Mouse (Mus musculus): Measurements from ENCODE around the gene Kdm4a.
A peak's percentile ranks its signal among the peaks of the same experiment; 100 is the strongest.

Gene Kdm4a

DNA sequence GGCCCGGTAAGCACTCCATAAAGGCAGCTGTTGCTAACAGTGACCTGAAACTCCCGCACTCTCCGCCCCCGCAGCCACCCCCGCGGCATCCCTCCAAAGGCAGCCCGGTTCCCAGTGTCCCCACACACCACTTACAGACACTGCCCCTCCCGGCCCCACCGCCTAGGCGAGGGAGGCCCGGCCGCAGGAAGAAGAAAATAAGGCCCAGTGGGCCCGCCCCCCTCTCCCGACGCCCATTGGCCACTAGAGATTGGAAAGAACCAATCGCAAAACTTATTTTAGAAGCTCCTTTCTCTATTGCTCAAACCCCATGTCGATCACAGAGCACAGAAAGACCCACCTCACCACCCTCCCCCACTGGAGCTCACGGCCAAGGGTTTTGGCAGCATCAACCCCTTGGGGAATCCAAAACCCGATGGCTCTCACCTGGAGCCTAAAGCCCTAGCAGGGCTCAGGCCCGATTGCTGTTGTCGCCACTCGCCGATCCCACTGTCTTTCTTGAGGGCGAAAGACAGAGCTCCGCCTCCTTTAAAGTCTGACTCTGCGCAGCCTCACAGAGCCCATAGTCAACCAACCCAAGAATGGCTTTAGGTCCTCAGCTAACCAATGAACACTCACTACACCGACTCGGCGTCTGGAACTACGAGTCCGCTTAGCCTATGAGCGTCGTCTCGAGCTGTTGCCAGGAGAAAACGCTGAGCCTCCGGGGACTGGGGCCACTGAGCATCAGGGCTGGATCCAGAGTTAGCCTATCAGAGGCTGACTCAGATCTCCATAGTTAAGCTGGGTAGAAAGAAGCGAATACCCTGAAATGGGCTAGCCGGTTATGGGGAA is at the start of gene Kdm4a:
Kdm4a (minus strand) TSS at position 577 of the 834 bp plus-strand sequence.
- peak; percentile 91 for DNase-seq (ENCODE audit: low spot score)

DNA sequence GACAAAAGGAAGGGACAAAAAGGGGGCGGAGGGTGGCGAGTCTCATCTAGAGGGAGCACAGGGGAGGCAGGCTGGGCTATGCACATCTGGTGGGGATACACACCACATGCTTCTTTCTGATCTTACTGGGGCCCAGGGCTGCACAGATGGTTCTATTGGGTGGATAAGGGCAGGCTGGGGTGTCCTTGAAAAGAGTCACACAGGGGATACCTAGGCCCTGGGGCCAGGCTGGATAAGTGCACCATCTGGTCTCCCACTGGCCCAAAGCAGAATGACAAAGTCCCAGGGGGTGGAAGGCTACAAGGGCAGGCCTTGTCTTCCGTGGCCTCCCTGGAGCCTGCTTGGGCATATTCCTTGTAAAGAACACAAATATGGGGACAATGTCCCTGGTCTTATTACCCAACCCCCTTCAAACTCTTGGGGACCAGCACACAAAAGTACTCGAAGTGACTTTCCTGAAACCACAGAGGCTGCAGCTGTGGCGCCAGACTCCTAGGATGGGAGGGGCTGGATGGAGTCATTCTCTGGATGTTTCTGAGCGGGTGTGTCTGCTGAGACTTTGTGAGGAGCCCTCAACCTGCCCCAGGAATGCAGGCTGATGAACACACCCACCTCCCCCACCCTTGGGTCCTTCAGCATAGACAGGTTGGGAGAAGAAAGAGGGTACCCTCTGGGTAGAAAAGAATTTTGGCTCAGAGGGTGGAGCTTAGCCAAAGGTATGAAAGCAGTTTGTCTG is 49.4 kb upstream of the Kdm4a start:
- DNase-seq (ENCODE audit: low spot score): no peak

GRCm38 (mm10) chr4:118227398-118227797 is 47.6 kb upstream of the Kdm4a start:
- DNase-seq (ENCODE audit: low spot score): no peak

GRCm38 (mm10) chr4:118221261-118221660 is 41.4 kb upstream of the Kdm4a start:
- DNase-seq (ENCODE audit: low spot score): no peak

DNA sequence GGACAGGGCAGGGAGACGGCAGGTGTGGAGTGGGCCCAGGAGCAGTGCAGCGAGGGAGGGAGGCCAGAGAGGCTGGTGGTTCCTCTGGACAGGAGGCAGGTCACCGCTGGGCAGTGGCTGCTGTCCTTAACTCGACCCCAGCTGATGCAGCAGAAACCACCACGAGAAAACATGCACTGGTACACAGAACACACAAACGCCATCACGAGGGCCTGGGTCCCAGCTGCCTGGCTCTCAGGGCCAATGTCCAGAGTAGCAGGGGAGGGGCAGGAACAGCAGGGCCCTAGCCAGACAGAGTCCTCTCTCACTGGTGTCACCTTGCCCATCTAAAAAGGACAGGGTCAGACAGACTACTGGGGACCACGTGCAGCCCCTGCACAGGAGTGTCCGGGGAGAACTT is 40.9 kb upstream of the Kdm4a start:
- no peak for DNase-seq (ENCODE audit: low spot score)

DNA sequence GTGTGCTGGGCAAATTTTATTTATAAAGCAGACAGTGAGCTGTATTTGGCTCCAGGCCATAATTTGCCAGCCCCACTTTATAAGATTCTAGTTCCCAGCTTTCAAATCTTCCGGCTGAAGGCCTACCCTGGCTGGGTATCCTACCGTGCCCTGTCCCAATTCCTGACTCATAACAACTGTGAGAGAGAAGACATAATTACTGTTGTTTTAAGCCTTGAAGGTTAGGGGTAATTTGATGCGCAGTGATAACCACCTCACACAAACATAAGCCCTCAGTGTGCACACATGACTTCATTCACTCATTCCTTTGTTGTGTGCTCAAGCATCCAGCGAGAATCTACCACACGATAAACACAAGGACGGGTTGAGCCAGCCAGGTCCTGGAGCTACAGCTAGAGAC is 39.6 kb upstream of the Kdm4a start:
- no peak for DNase-seq (ENCODE audit: low spot score)

- DNase-seq (ENCODE audit: low spot score): no peak
Measured at GRCm38 (mm10) chr4:118218521-118218920, 38.7 kb upstream of the Kdm4a start.

DNA sequence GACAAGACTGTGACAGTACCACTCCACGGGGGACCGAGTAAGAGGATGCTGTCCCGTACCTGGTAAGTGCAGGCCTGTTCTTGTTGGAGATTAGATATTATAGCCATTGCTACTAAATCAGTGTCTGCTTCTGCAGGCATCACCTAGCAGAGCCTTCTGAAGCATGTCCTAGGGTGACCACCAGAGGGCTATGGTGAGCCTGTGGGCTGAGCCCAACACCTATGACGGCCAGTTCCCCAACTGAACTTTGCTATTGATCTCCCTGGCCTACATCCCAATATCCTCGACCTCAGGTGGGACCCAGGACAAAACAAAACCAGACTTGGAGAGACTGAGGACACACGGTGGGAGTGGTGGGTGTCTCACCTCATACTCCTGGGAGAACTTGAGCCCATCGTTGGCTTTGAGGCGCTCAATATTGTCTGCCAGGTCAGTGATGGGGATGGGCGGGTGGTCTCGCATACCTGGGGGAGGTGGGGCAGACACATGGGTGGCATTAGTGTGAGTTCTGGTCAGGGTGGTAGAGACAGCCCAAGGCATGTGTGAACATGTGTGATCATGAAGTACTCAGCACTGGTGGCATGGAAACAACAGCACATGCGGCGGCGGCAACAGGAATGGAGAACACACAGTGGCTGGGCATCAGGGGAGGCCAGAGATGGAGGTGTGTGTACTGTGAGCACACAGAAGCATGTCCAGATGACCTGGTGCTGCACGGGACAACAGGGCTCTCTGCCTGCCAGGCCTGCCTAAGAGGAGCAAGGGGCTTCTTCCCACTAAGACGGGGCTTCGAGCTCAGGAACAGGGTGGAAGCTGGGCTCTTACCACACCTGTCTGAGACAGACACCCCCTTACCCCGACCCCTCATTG is 37.1 kb upstream of the Kdm4a start:
- DNase-seq (ENCODE audit: low spot score): peak; percentile 86

- no peak for DNase-seq (ENCODE audit: low spot score)
Measured at GRCm38 (mm10) chr4:118214891-118215290, 35.0 kb upstream of the Kdm4a start.

DNA sequence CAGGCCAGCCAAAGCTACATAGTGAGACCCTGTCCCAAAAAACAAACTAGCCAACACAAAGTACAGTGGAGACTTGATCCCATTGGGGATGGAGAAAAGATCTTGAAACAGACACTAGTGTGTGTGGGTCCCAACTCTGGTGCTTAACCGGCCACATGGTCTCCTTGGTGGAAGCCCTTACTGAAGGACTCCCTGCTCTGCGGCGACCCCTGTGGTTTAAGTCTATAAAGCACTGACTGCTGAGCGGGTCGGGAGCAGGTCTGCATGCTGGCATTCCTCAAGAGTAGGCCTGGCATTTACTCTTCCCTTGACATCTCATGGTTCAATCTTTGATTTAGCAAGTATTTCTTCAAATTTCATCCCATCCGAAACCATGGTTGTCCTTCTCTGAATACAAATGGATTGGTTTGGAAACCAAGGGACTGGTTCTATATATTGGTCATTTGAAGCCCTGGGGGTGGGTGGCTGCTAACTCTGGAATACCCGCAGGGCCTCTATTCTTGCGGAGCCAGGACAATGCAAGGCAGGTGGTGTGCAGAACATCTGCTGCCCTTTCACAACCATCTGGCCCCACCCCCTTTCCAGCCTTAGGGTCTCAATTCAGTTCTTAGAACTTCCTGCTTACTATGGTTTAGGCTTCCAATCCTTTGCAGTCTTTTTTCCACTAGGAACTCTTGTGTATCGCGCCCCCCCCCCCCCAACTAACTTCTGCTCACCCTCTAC is 27.2 kb upstream of the Kdm4a start:
- no peak for DNase-seq (ENCODE audit: low spot score)

DNA sequence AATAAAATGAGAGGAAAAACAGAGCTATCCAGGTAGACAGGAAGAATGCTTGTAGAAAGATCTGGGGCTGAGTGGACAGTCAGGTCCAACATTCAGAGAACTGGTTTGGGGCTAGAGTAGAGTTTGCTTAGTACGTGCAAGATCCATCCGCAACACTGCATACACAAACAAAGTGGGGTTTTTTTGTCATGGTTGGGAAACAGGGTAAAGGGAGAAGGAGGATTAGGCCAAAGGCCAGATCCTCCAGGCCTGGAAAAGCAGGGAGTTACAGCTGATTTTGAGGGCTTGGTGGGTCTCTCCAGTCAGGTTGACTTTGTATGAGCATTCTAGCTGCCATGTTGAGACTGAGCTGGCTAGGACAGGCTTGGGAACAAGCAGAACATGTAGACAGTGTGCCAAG is 26.1 kb upstream of the Kdm4a start:
- peak; percentile 25 for DNase-seq (ENCODE audit: low spot score)

- DNase-seq (ENCODE audit: low spot score): no peak
Measured at GRCm38 (mm10) chr4:118199093-118199492, 19.2 kb upstream of the Kdm4a start.

DNA sequence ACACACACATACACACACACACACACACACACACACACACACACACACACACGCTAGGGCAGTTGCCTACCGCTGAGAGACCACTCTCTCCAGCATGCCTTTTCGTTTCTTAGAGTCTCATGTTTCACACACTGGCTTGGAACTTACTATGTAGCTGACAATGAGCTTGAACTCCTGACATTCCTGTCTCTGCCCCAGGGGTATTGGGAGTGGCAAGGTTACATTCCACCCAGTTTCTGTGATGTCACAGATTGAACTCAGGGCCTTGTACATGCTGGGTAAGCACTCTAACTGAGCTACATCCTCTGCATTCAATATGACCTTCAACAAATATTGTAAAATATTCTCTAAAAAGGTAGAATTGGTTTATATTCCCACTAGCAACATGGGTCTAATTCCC is 18.8 kb upstream of the Kdm4a start:
- no peak for DNase-seq (ENCODE audit: low spot score)

GRCm38 (mm10) chr4:118196185-118196584 is 16.3 kb upstream of the Kdm4a start:
- DNase-seq (ENCODE audit: low spot score): peak; percentile 27

- no peak for DNase-seq (ENCODE audit: low spot score)
Measured at GRCm38 (mm10) chr4:118180301-118181080, 648 bp upstream of the Kdm4a start.

- DNase-seq (ENCODE audit: low spot score): no peak
Measured at GRCm38 (mm10) chr4:118178952-118179466, 834 bp downstream of the Kdm4a start.

DNA sequence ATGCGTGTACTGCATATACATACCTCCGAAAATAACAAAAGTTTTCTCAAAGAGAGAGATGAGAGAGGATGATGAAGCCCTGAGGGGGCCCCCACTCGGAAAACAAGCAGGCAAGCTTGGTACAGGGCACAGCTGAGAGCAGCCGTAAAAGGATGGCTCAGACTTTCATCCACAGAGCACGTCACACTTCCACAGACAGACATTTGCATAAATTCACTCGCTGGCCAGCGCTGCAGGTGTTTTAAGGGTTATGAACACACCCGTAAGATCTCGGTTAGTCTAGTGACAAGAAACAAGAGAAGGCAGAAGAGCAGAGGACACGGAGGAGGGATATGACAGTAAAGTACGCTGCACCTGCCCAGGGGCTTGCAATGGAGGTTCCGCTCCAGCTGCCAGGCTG is 7.4 kb downstream of the Kdm4a start:
- no peak for DNase-seq (ENCODE audit: low spot score)

DNA sequence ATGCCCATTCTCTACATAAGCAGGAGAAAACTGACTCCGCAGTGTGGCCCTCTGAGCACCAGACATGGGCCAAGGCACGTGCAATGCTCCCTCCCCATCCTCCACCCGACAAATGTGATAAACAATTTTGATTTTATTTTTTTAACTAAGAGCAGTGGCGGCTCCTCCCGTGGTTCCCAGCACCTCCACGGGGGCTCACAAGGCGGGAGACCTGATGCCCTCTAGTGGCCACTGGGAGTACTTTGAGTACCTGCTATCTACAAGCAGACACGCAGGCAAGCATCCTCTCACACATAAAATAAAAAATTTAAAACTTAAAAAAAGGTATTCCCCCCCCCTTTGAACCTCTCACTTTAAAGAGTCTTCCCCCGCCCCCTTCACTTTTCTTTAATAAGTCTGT is 8.8 kb downstream of the Kdm4a start:
- DNase-seq (ENCODE audit: low spot score): no peak

- no peak for DNase-seq (ENCODE audit: low spot score)
Measured at GRCm38 (mm10) chr4:118162123-118162522, 17.7 kb downstream of the Kdm4a start.

- DNase-seq (ENCODE audit: low spot score): no peak
Measured at GRCm38 (mm10) chr4:118157666-118158065, 22.2 kb downstream of the Kdm4a start.

DNA sequence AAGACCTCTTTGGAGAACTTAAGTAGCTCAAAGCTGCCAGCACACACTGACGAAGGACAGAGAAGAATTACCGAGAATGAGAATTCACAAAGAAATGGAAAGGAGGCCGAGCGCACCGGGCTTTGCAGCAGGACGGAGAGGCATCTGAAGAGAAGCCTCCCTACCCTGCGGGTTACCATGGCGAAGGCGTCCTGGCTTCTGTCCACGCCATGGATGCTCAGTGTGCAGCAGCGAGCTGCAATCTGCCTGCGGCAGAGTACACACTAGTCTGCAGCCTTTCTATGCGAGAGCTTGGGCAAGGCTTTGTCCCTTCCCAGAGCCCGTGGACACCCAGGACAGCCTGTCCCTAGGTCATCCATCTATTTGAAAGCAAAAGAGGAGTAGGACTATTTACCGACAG is 23.3 kb downstream of the Kdm4a start:
- no peak for DNase-seq (ENCODE audit: low spot score)

Data from testis, postnatal 10 days (tissue).